Mouse (Mus musculus) adrenal gland, adult (tissue): Measurements from ENCODE around the gene Fopnl.

Experiments used
- DNase-seq, 2 experiments: peaks; one replicate each; pipeline ENCODE4 v3.0.0; 2022 to 2023; ENCODE audit warnings: low spot score in 1 of 2; ENCODE audit not compliant: inconsistent age in 2 of 2

Gene Fopnl

GRCm38 (mm10) chr16:14316884-14317876, at the start of gene Fopnl:
Fopnl (minus strand) TSS chr16:14317405.
- peak; percentile 98 to 99 for DNase-seq

- no peak for DNase-seq
Measured at GRCm38 (mm10) chr16:14366017-14366416, 48.8 kb upstream of the Fopnl start.

GRCm38 (mm10) chr16:14365457-14365856, 48.3 kb upstream of the Fopnl start:
- no peak for DNase-seq

- no peak for DNase-seq
Measured at GRCm38 (mm10) chr16:14364066-14364465, 46.9 kb upstream of the Fopnl start.

- no peak for DNase-seq
Measured at GRCm38 (mm10) chr16:14363496-14363895, 46.3 kb upstream of the Fopnl start.

- peak in 1 of 2 experiments; percentile 70 for DNase-seq
Measured at GRCm38 (mm10) chr16:14362099-14362820, 45.1 kb upstream of the Fopnl start.

GRCm38 (mm10) chr16:14361362-14362098, 44.3 kb upstream of the Fopnl start, which contains the start of gene Abcc1:
Abcc1 (plus strand) TSS chr16:14361558.
- peak; percentile 84 to 93 for DNase-seq

- no peak for DNase-seq
Measured at GRCm38 (mm10) chr16:14360931-14361330, 43.7 kb upstream of the Fopnl start.

GRCm38 (mm10) chr16:14358531-14358930, 41.3 kb upstream of the Fopnl start:
- DNase-seq, result peak in 1 of 2 experiments; percentile 13

- peak in 1 of 2 experiments; percentile 16 for DNase-seq
Measured at GRCm38 (mm10) chr16:14357859-14358258, 40.7 kb upstream of the Fopnl start.

- DNase-seq, result no peak
Measured at GRCm38 (mm10) chr16:14352663-14353062, 35.5 kb upstream of the Fopnl start.

- no peak for DNase-seq
Measured at GRCm38 (mm10) chr16:14352234-14352633, 35.0 kb upstream of the Fopnl start.

GRCm38 (mm10) chr16:14351571-14351970, 34.4 kb upstream of the Fopnl start:
- DNase-seq, result no peak

GRCm38 (mm10) chr16:14344967-14345366, 27.8 kb upstream of the Fopnl start:
- DNase-seq, result no peak

GRCm38 (mm10) chr16:14328156-14328555, 11.0 kb upstream of the Fopnl start:
- peak; percentile 39 to 77 for DNase-seq

GRCm38 (mm10) chr16:14320494-14320893, 3.3 kb upstream of the Fopnl start:
- DNase-seq, result no peak

GRCm38 (mm10) chr16:14319681-14320080, 2.5 kb upstream of the Fopnl start:
- DNase-seq, result peak in 1 of 2 experiments; percentile 23

GRCm38 (mm10) chr16:14312914-14313313, 4.3 kb downstream of the Fopnl start:
- DNase-seq, result no peak

- peak in 1 of 2 experiments; percentile 61 for DNase-seq
Measured at GRCm38 (mm10) chr16:14311371-14311770, 5.8 kb downstream of the Fopnl start.

GRCm38 (mm10) chr16:14309833-14310232, 7.4 kb downstream of the Fopnl start:
- no peak for DNase-seq
